In the genomic region with DNA sequence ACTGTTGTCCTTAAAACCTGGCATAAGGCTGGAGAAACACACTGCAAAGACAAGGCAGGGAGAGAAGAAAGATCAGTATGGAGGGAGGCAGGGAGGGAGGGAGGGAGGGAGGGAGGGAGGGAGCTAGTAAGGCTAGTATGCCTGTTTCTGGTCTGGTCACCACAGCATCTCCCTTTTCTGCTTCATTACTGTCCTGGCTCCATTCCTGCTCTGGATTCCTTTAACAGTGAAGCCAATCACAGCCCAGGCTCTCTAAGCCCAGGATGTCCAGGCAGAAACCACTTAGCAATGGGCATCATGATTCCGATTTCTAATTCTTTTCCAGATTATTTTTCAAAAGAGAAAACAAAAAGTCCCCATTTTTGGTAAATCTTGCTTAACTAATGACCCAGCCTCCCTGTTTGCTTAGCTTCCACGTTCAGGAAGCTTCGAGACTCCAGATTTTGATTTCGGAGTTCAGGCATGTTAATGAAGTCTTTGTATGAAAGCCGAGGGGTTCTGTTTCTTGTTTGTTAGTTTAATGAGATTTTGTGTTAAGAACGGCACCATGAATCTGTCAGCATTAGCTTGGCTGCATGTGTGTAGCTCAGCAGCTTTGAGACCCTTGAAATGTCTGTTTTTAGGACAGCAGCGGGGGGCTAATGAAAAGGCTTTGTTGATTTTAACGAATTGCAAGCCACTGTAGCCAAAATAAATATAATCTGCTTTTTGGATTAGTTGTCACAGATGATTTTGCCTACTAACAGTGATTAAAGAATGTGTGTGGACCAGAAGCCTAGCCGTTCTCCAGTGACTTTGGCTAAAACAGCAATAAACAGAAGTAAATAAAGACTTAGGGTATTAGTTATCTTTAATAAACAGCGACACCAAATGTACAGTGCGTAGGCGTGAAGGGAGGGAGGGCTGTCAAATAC, we compare ENCODE assay signal across 17 mouse cellular contexts.
DNase-seq lines count a peak whose midpoint lies in the region; ATAC-seq and TF ChIP-seq lines count a peak whose summit lies in the region.
"Had no signal": no experiment of that assay in that cellular context is flagged by ENCODE, and none has a peak within 500 bp of the region (broad histone marks: within the 10 kb centered on the region; RNA-seq: fewer than 3 reads in every experiment).

No protein-coding gene starts in this region.

- no peak; the same call in 1 of the 2 replicates for ATAC-seq in hindbrain, postnatal 0 days
- ATAC-seq in limb, embryonic 13.5 days (ENCODE audit: low FRiP score, low read depth) = no peak
- ATAC-seq: inflammation-experienced regulatory T-cells, adult 6 months had no signal

- H3K4me3 ChIP-seq in hindbrain, postnatal 0 days (ENCODE audit: low read length) = no peak overlapping the region
- H3K4me3 ChIP-seq in hindbrain, embryonic 10.5 days = no peak overlapping the region
- no peak overlapping the region for H3K4me3 ChIP-seq in limb, embryonic 13.5 days
- H3K4me3 ChIP-seq: lung, embryonic 15.5 days; megakaryocyte, embryonic 14.5 days had no signal

- no peaks in the 10 kb centered on the region for H3K36me3 ChIP-seq in hindbrain, postnatal 0 days (ENCODE audit: insufficient read depth, low read length)
- H3K36me3 ChIP-seq in hindbrain, embryonic 10.5 days = no peaks in the 10 kb centered on the region
- H3K36me3 ChIP-seq in limb, embryonic 13.5 days = no peaks in the 10 kb centered on the region
- H3K36me3 ChIP-seq: lung, embryonic 15.5 days had no signal

- no peaks in the 10 kb centered on the region for H3K27me3 ChIP-seq in hindbrain, postnatal 0 days (ENCODE audit: insufficient read depth, low read length)
- H3K27me3 ChIP-seq in hindbrain, embryonic 10.5 days (ENCODE audit: insufficient read depth, poor library complexity, severe bottlenecking) = no peaks in the 10 kb centered on the region
- no peaks in the 10 kb centered on the region for H3K27me3 ChIP-seq in limb, embryonic 13.5 days
- H3K27me3 ChIP-seq: lung, embryonic 15.5 days; megakaryocyte, embryonic 14.5 days had no signal

- TF ChIP-seq POLR2A in brain, embryonic 14.5 days (IDR thresholded peaks at IDR 0.05; ENCODE audit: borderline replicate concordance, extremely low read depth, insufficient read depth, insufficient read length, poor library complexity, severe bottlenecking) = no peak

- TF ChIP-seq CTCF in hindbrain, postnatal 0 days (IDR thresholded peaks at IDR 0.05; ENCODE audit: low read depth) = no peak
- no peak for TF ChIP-seq CTCF in brain, embryonic 14.5 days (IDR thresholded peaks at IDR 0.05; ENCODE audit: borderline replicate concordance, extremely low read depth, insufficient read depth, insufficient read length)

- H3K4me1 ChIP-seq in hindbrain, postnatal 0 days (ENCODE audit: insufficient read depth, low read length) = no peaks in the 10 kb centered on the region
- peaks cover 25% of the 10 kb centered on the region for H3K4me1 ChIP-seq in hindbrain, embryonic 10.5 days (replicated peaks)
- peaks cover 37% of the 10 kb centered on the region for H3K4me1 ChIP-seq in limb, embryonic 13.5 days
- H3K4me1 ChIP-seq: megakaryocyte, embryonic 14.5 days had no signal

- WGBS in hindbrain, postnatal 0 days = 32% methylated on average over 12 of the region's 12 CpGs
- 59% methylated on average over 12 of the region's 12 CpGs for WGBS in hindbrain, embryonic 10.5 days
- WGBS in limb, embryonic 13.5 days = 27% methylated on average over 12 of the region's 12 CpGs

- no peak overlapping the region for H3K27ac ChIP-seq in hindbrain, postnatal 0 days
- H3K27ac ChIP-seq in hindbrain, embryonic 10.5 days = no peak overlapping the region
- peak overlapping the region; percentile 15; the same call in 1 of the 2 replicates for H3K27ac ChIP-seq in limb, embryonic 13.5 days
- H3K27ac ChIP-seq: lung, embryonic 15.5 days had no signal

- no peaks in the 10 kb centered on the region for H3K9me3 ChIP-seq in hindbrain, postnatal 0 days (ENCODE audit: low read length)
- no peaks in the 10 kb centered on the region for H3K9me3 ChIP-seq in hindbrain, embryonic 10.5 days
- H3K9me3 ChIP-seq in limb, embryonic 13.5 days = no peaks in the 10 kb centered on the region
- H3K9me3 ChIP-seq: lung, embryonic 15.5 days had no signal

- H3K4me2 ChIP-seq in hindbrain, postnatal 0 days (ENCODE audit: low read depth, low read length) = peak overlapping the region; percentile 13; the same call in 1 of the 2 replicates
- peak overlapping the region; percentile 41 for H3K4me2 ChIP-seq in limb, embryonic 13.5 days (replicated peaks)
- H3K4me2 ChIP-seq: liver, embryonic 11.5 days; lung, embryonic 15.5 days had no signal

- peak; percentile 29 for DNase-seq in embryo, embryonic 11 days
- DNase-seq in embryo, embryonic 10.5 days (ENCODE audit: low spot score) = no peak
- DNase-seq in hindbrain, postnatal 0 days (ENCODE audit: low spot score) = peak; percentile 61
- no peak for DNase-seq in hindbrain, embryonic 10.5 days (ENCODE audit: low spot score)
- DNase-seq in brain, embryonic 14.5 days (ENCODE audit: low read depth) = peak; percentile 82
- DNase-seq in gastrocnemius, postnatal 4 days (ENCODE audit: low spot score in 2 of 2) = no peak
- no peak for DNase-seq in testis, postnatal 10 days (ENCODE audit: low spot score)
- DNase-seq: adrenal gland, adult 2 months; cerebellum, adult 9-10 months; gastrocnemius, postnatal 25 days; spleen, adult 18-20 months; thymus, postnatal 36 days had no signal

- no peak overlapping the region for H3K9ac ChIP-seq in hindbrain, postnatal 0 days (replicated peaks; ENCODE audit: low read length)
- no peak overlapping the region for H3K9ac ChIP-seq in limb, embryonic 13.5 days
- H3K9ac ChIP-seq: lung, embryonic 15.5 days had no signal

Comparison
In these comparisons a context has a peak if more than half of its experiments do, and no peak if none do; other contexts are left out.
1. DNase-seq: peak in embryo, embryonic 11 days (single experiment), hindbrain, postnatal 0 days (single experiment) and brain, embryonic 14.5 days (single experiment); none in embryo, embryonic 10.5 days (single experiment), hindbrain, embryonic 10.5 days (single experiment), gastrocnemius, postnatal 4 days (0 of 2) and testis, postnatal 10 days (single experiment).